Mouse (Mus musculus) spleen, adult 2 months (tissue): ENCODE results near the gene Nrsn2.

Experiments
- CTCF ChIP-seq: fragments of 200-500 bp; IDR thresholded peaks from 2 replicates; pipeline ENCODE4 v1.5.1; 2011; ENCODE audit warnings: mild to moderate bottlenecking, inconsistent platforms; ENCODE audit not compliant: insufficient read depth, insufficient read length, insufficient replicate concordance; ENCODE audit errors: extremely low read depth
- POLR2A ChIP-seq: fragments of 200-500 bp; IDR thresholded peaks from 2 replicates; pipeline ENCODE4 v1.6.1; 2011; ENCODE audit warnings: low read depth, low read length, inconsistent platforms

DNA sequence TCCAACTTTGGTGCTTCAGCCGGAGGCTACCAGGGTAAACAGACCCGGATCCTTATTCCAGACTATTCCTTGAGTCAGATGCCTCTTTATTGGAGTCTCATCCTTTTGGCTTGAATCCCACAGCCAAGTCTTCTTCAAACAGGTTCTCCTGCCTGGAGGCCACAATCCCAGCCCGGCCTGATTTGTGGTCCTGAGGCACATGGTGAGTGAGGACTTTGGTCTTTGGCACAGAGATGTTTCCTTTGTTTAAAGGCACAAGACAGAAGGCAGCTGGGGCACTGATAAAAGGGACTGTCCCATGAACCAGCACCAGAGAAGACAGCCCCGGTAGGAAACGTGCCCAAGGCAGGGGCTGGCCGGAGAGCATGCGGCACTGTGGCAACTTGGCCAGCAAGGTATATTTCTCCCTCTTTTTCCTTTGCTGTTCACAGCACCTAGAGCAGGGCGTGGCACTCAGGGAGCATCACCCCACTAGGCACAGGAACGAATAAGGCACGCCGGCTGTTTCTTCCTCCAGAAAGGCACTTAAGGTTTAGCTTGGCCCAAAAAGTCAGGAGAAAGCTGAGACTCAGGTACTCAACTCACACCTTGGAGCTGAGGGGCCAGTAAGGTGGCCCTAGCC is 38.7 kb downstream of the Nrsn2 start:
- TF ChIP-seq POLR2A (no peak), CTCF (no peak)
